Mouse (Mus musculus) CH12.LX (cell line): Measurements from ENCODE around the gene Thrb. TPM values are rescaled to one million over a fixed set of nuclear protein-coding genes. Genes with fewer than 3 reads are reported as not detected.

Experiments
- DNase-seq: peaks from one replicate; pipeline ENCODE4 v3.0.0-alpha.2; 2013; ENCODE audit errors: extremely low read depth
- H3K27ac ChIP-seq: 2 replicates; pipeline ENCODE4 v1.5.1; 2012; ENCODE audit warnings: low read depth, mild to moderate bottlenecking, control low read depth, moderate library complexity; ENCODE audit not compliant: insufficient read depth
- H3K27me3 ChIP-seq: replicated peaks from 2 replicates; pipeline ENCODE3; 2012; ENCODE audit warnings: inconsistent platforms
- H3K36me3 ChIP-seq, 2 experiments: replicated peaks in 1 of 2; 2 replicates each; pipeline versions ENCODE3 to v1.6.1; 2012; ENCODE audit warnings: inconsistent platforms in 1 of 2, low read length in 1 of 2, mild to moderate bottlenecking in 1 of 2, mixed read lengths in 1 of 2, moderate library complexity in 1 of 2; ENCODE audit not compliant: control insufficient read depth in 1 of 2, insufficient read depth in 1 of 2
- H3K4me1 ChIP-seq, 2 experiments: 2 replicates each; pipeline ENCODE4 v1.6.1; 2012; ENCODE audit warnings: inconsistent platforms in 1 of 2, moderate library complexity in 1 of 2; ENCODE audit not compliant: insufficient read depth in 2 of 2, control insufficient read depth in 1 of 2
- H3K4me2 ChIP-seq: 2 replicates; pipeline ENCODE4 v1.6.1; 2012; ENCODE audit warnings: low read depth, mild to moderate bottlenecking, control low read depth; ENCODE audit not compliant: poor library complexity, insufficient read depth, severe bottlenecking
- H3K4me3 ChIP-seq, 3 experiments: fragments of 150-350 bp in 1 of 3; sonication (generic) in 1 of 3; replicated peaks in 1 of 3; 2 replicates each; pipeline versions ENCODE3 to v1.5.1; 2011 to 2012; ENCODE audit warnings: low read depth in 2 of 3, low read length in 2 of 3, mild to moderate bottlenecking in 2 of 3, moderate library complexity in 2 of 3, control low read depth in 1 of 3, improper control_type of control experiment in 1 of 3, inconsistent platforms in 1 of 3, mixed read lengths in 1 of 3; ENCODE audit not compliant: poor library complexity in 1 of 3
- H3K79me2 ChIP-seq: replicated peaks from 2 replicates; pipeline ENCODE4 v1.6.1; 2012; ENCODE audit warnings: mild to moderate bottlenecking, moderate library complexity; ENCODE audit not compliant: control insufficient read depth, poor library complexity, insufficient read depth, severe bottlenecking; ENCODE audit errors: extremely low read depth
- H3K9ac ChIP-seq: 2 replicates; pipeline ENCODE4 v1.6.1; 2012; ENCODE audit warnings: low read depth, mild to moderate bottlenecking, control low read depth, moderate library complexity; ENCODE audit not compliant: insufficient read depth
- H3K9me3 ChIP-seq: replicated peaks from 2 replicates; pipeline ENCODE3; 2012; ENCODE audit warnings: low read length, inconsistent platforms, mixed read lengths
- KAT2A ChIP-seq: IDR thresholded peaks from 2 replicates; pipeline ENCODE4 v1.6.1; 2012; ENCODE audit warnings: low read length, improper control_type of control experiment, inconsistent platforms; ENCODE audit not compliant: insufficient replicate concordance
- MXI1 ChIP-seq: IDR thresholded peaks from 2 replicates; pipeline ENCODE4 v1.6.1; 2011; ENCODE audit warnings: mild to moderate bottlenecking, low read depth, low read length, improper control_type of control experiment
- NRF1 ChIP-seq: IDR thresholded peaks from 2 replicates; pipeline ENCODE4 v1.6.1; 2014; ENCODE audit warnings: low read depth, mild to moderate bottlenecking, inconsistent platforms, low read length, improper control_type of control experiment, moderate library complexity
- PAX5 ChIP-seq: IDR thresholded peaks from 2 replicates; pipeline ENCODE4 v1.6.1; 2012; ENCODE audit warnings: low read length, inconsistent platforms, mixed read lengths
- RAD21 ChIP-seq: IDR thresholded peaks from 2 replicates; pipeline ENCODE4 v1.6.1; 2011; ENCODE audit warnings: low read depth, mild to moderate bottlenecking, low read length, improper control_type of control experiment, moderate library complexity
- UBTF ChIP-seq: IDR thresholded peaks from 2 replicates; pipeline ENCODE4 v1.6.1; 2012; ENCODE audit warnings: low read depth, mild to moderate bottlenecking, inconsistent platforms, low read length, improper control_type of control experiment, moderate library complexity
- ZC3H11A ChIP-seq: IDR thresholded peaks from 2 replicates; pipeline ENCODE4 v1.6.1; 2012; ENCODE audit warnings: low read depth, mild to moderate bottlenecking, inconsistent platforms, low read length, improper control_type of control experiment
- ZKSCAN1 ChIP-seq: IDR thresholded peaks from 2 replicates; pipeline ENCODE4 v1.6.1; 2012; ENCODE audit warnings: low read depth, inconsistent platforms, low read length, improper control_type of control experiment, borderline replicate concordance
- dilution Hi-C: fragments of 300-500 bp; cut with MboI; formaldehyde crosslinking; loops from 2 replicates; pipeline ENCODE4 v1.14.3; 2020; ENCODE audit warnings: low sequenced_read_pairs; ENCODE audit not compliant: extremely low pct_unique_long_range_greater_than_20kb, extremely low pct_ligation_motif_present
- in situ Hi-C: fragments of 300-500 bp; cut with MboI; formaldehyde crosslinking; loops from 3 replicates; pipeline ENCODE4 v1.14.3; 2019; ENCODE audit warnings: low sequenced_read_pairs, low pct_ligation_motif_present, low pct_unique_long_range_greater_than_20kb, mixed read lengths
- polyA plus RNA-seq: library from polyadenylated mRNA; unstranded; fragments of >175 nt; gene quantifications from 2 replicates; pipeline ENCODE4 v1.2.1, GENCODE M21; 2012; ENCODE audit warnings: low read depth; ENCODE audit not compliant: insufficient read length
- total RNA-seq, 2 experiments: library from RNA; depleted of rRNA; stranded (reverse); fragments of 300-350 nt in 1 of 2; fragments of >200 nt in 1 of 2; gene quantifications; 2 replicates each; pipeline ENCODE4 v1.2.3; 2012 to 2014

Gene Thrb
- total and polyA plus RNA-seq, 3 experiments: 0.56 to 1.6 (median 0.60) TPM

- TF ChIP-seq RAD21: no peak
- no peak for TF ChIP-seq MXI1
- TF ChIP-seq NRF1: no peak
- no peak for TF ChIP-seq ZKSCAN1
- TF ChIP-seq ZC3H11A: no peak
- TF ChIP-seq UBTF: no peak
- Histone ChIP-seq H3K9me3 (no peaks in the 10 kb centered on the region), H3K4me3 (no peak overlapping the region), H3K36me3 (no peaks in the 10 kb centered on the region), H3K27me3 (no peaks in the 10 kb centered on the region), H3K79me2 (no peaks in the 10 kb centered on the region), H3K9ac (no peak overlapping the region), H3K4me1 (peaks cover 0 to 2% of the 10 kb centered on the region in 2 experiments; a peak in 2 of 4 replicates), H3K4me2 (no peak overlapping the region), H3K27ac (no peak overlapping the region)
- dilution Hi-C loops (no loop called here), in situ Hi-C loops (no loop called here)
- DNase-seq: no peak
Observed at GRCm38 (mm10) chr14:17733077-17733778, 73.2 kb downstream of the Thrb start.

GRCm38 (mm10) chr14:17733779-17734137, 73.7 kb downstream of the Thrb start:
- TF ChIP-seq KAT2A: no peak
- H3K4me3 ChIP-seq: no peak overlapping the region
- no peaks in the 10 kb centered on the region for H3K27me3 ChIP-seq
- H3K79me2 ChIP-seq: no peaks in the 10 kb centered on the region
- peaks cover 0 to 2% of the 10 kb centered on the region in 2 experiments; a peak in 2 of 4 replicates for H3K4me1 ChIP-seq
- dilution Hi-C loops (no loop called here), in situ Hi-C loops (no loop called here)
- DNase-seq: no peak
- H3K27ac ChIP-seq: no peak overlapping the region
- no peak overlapping the region for H3K9ac ChIP-seq
- H3K36me3 ChIP-seq: no peaks in the 10 kb centered on the region
- no peak overlapping the region for H3K4me2 ChIP-seq
- H3K9me3 ChIP-seq: no peaks in the 10 kb centered on the region

- no peaks in the 10 kb centered on the region for H3K79me2 ChIP-seq
- no peak overlapping the region for H3K27ac ChIP-seq
- peaks cover 0 to 2% of the 10 kb centered on the region in 2 experiments; a peak in 2 of 4 replicates for H3K4me1 ChIP-seq
- no peak overlapping the region for H3K4me2 ChIP-seq
- H3K9me3 ChIP-seq: no peaks in the 10 kb centered on the region
- no peaks in the 10 kb centered on the region for H3K36me3 ChIP-seq
- no peak for TF ChIP-seq PAX5
- no peak overlapping the region for H3K9ac ChIP-seq
- in situ Hi-C loops (no loop called here), dilution Hi-C loops (no loop called here)
- DNase-seq: no peak
- no peak overlapping the region for H3K4me3 ChIP-seq
- H3K27me3 ChIP-seq: no peaks in the 10 kb centered on the region
Observed at GRCm38 (mm10) chr14:17735440-17735839, 75.4 kb downstream of the Thrb start.
